Mouse (Mus musculus): Measurements from ENCODE around the gene Myrip. TPM values are rescaled to one million over a fixed set of nuclear protein-coding genes. Genes with fewer than 3 reads are reported as not detected.
"Not testable (repeated sequence)": the region's sequence is repeated elsewhere in the genome, so short reads cannot be mapped to it uniquely, and the experiment has no call there.

Myrip gene
- polyA plus RNA-seq, 1 experiment = not detected

GRCm38 (mm10) chr9:120362684-120363083, 61.4 kb downstream of the Myrip start:
- TF ChIP-seq TAL1 (IDR thresholded peaks at IDR 0.05; ENCODE audit: low read length) (no peak), GATA1 (IDR thresholded peaks at IDR 0.05; ENCODE audit: low read length) (no peak)
- no peaks in the 10 kb centered on the region for H3K36me3 ChIP-seq (ENCODE audit: control insufficient read depth)
- no peak overlapping the region for H3K4me3 ChIP-seq (replicated peaks)
- H3K9me3 ChIP-seq (ENCODE audit: control insufficient read depth, low read length) = no peaks in the 10 kb centered on the region; the same call in 1 of the 2 replicates
- H3K4me1 ChIP-seq (ENCODE audit: control insufficient read depth) = no peaks in the 10 kb centered on the region
- no peaks in the 10 kb centered on the region for H3K27me3 ChIP-seq (ENCODE audit: control insufficient read depth)

DNA sequence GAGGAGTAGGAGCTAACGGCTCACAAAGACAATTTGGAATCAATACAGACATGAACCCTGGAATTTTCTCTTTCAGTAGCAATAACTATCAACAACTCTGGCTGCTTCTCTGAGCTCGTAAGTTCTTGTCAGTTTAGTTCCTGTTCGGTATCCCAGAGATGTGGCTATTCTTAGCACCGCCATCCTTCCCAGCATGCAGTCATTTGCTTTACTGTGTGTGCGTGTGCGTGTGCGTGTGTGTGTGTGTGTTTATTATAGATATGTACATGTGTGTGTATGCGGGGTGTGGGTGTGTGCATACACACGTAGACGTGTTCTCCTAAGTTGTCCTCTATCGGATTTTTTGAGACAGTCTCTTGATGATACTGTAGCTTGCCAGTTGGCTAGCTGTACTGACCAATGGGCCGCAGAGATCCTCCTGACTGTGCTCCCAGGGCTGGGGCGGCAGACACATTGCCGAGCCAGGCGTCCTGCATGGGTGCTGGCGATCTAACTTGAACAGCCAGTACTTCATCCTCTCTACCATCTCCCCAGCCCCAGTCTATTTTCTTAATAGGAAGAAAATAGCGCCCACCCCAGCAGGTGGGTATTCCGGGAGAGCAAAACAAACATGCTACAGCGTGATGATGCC, 63.5 kb downstream of the Myrip start:
- H3K4me1 ChIP-seq (ENCODE audit: control insufficient read depth) = no peaks in the 10 kb centered on the region
- H3K36me3 ChIP-seq (ENCODE audit: control insufficient read depth) = no peaks in the 10 kb centered on the region
- no peak overlapping the region for H3K4me3 ChIP-seq (replicated peaks)
- no peaks in the 10 kb centered on the region for H3K27me3 ChIP-seq (ENCODE audit: control insufficient read depth)
- H3K9me3 ChIP-seq (ENCODE audit: control insufficient read depth, low read length) = no peaks in the 10 kb centered on the region
- TF ChIP-seq TAL1 (IDR thresholded peaks at IDR 0.05; ENCODE audit: low read length) (no peak), GATA1 (IDR thresholded peaks at IDR 0.05; ENCODE audit: low read length) (no peak)

- TF ChIP-seq TAL1 (IDR thresholded peaks at IDR 0.05; ENCODE audit: low read length) = no peak
- no peak for TF ChIP-seq GATA1 (IDR thresholded peaks at IDR 0.05; ENCODE audit: low read length)
- H3K4me1 ChIP-seq (ENCODE audit: control insufficient read depth) = no peaks in the 10 kb centered on the region
- no peaks in the 10 kb centered on the region for H3K27me3 ChIP-seq (ENCODE audit: control insufficient read depth)
Measured at GRCm38 (mm10) chr9:120367526-120367925, 66.2 kb downstream of the Myrip start.

GRCm38 (mm10) chr9:120371633-120372032, 70.3 kb downstream of the Myrip start:
- Histone ChIP-seq H3K36me3 (ENCODE audit: control insufficient read depth) (no peaks in the 10 kb centered on the region), H3K27me3 (ENCODE audit: control insufficient read depth) (no peaks in the 10 kb centered on the region), H3K4me1 (ENCODE audit: control insufficient read depth) (no peaks in the 10 kb centered on the region), H3K9me3 (ENCODE audit: control insufficient read depth, low read length) (peaks cover 3% of the 10 kb centered on the region), H3K4me3 (replicated peaks) (no peak overlapping the region)
- TF ChIP-seq TAL1 (IDR thresholded peaks at IDR 0.05; ENCODE audit: low read length) (no peak), GATA1 (IDR thresholded peaks at IDR 0.05; ENCODE audit: low read length) (no peak)

More at GRCm38 (mm10) chr9:120367526-120367925, 66.2 kb downstream of the Myrip start:
- no peaks in the 10 kb centered on the region for H3K9me3 ChIP-seq (ENCODE audit: control insufficient read depth, low read length)
- H3K36me3 ChIP-seq (ENCODE audit: control insufficient read depth) = no peaks in the 10 kb centered on the region
- H3K4me3 ChIP-seq (replicated peaks) = no peak overlapping the region

DNA sequence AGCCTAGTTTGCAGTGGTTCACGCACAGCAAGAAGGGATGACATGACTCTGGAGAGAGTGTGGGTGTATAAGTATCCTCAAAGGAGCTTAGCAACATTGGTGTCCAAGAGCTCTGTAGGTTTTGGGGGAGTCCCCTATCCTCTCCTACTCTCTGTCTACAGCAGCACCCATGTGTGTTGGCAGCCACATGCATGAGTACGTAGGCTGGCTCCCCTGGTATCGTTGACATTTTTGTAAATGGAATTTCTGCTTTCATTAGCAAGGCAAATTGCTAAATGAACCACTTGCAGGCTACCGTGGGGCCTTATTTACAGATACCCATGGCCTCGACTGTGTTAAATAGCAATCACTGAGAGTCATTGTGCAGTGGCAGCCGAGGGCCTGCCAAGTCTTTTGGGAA, 71.0 kb downstream of the Myrip start:
- Histone ChIP-seq H3K27me3 (ENCODE audit: control insufficient read depth) (no peaks in the 10 kb centered on the region), H3K4me1 (ENCODE audit: control insufficient read depth) (no peaks in the 10 kb centered on the region), H3K36me3 (ENCODE audit: control insufficient read depth) (no peaks in the 10 kb centered on the region), H3K4me3 (replicated peaks) (no peak overlapping the region), H3K9me3 (ENCODE audit: control insufficient read depth, low read length) (peaks cover 3% of the 10 kb centered on the region)
- TF ChIP-seq GATA1 (IDR thresholded peaks at IDR 0.05; ENCODE audit: low read length) = no peak
- TF ChIP-seq TAL1 (IDR thresholded peaks at IDR 0.05; ENCODE audit: low read length) = no peak

DNA sequence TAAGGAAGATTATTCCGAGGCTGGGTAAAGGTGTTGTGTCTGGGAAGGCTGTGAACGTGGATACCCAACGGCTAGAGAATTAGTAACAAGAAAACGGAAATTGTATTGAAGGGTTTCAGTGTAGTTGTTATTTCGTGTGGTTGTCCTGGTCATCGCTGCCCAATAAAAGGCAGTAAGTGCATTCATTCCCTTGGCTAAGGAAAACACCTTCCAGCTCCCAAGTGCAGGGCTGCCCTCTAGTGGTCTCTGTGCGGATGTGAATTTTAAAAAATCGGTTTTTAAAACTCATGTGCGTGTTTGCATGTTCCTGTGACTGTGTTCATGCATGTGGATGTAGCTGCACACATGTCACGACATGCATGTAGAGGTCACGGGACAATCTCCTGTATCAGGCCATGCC, 76.4 kb downstream of the Myrip start:
- no peak overlapping the region for H3K4me3 ChIP-seq (replicated peaks)
- H3K27me3 ChIP-seq (ENCODE audit: control insufficient read depth) = no peaks in the 10 kb centered on the region
- no peaks in the 10 kb centered on the region for H3K36me3 ChIP-seq (ENCODE audit: control insufficient read depth)
- H3K9me3 ChIP-seq (ENCODE audit: control insufficient read depth, low read length) = peaks cover 3% of the 10 kb centered on the region
- H3K4me1 ChIP-seq (ENCODE audit: control insufficient read depth) = no peaks in the 10 kb centered on the region
- TF ChIP-seq GATA1 (IDR thresholded peaks at IDR 0.05; ENCODE audit: low read length) = no peak
- no peak for TF ChIP-seq TAL1 (IDR thresholded peaks at IDR 0.05; ENCODE audit: low read length)

DNA sequence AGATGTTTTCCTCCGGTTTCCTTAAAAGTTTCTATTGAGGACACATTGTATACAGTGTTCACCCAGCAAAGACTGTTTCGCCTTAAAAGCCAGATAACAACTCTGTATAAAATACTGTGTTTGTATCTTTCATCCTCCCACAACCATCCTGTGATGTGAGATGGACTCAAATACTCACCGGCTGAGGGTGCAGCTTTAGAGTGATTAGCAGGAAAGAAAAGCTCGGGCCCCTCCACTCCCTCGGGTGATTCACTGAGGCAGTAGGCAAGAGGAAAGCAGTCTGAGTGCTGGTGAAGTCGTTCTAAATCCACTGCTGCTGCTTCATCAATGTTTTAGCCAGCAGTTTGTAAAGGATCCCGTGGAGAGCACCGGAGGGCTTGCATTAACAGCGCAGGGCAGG, 93.9 kb downstream of the Myrip start:
- Histone ChIP-seq H3K27me3 (ENCODE audit: control insufficient read depth) (no peaks in the 10 kb centered on the region; the same call in 1 of the 2 replicates), H3K9me3 (ENCODE audit: control insufficient read depth, low read length) (no peaks in the 10 kb centered on the region), H3K36me3 (ENCODE audit: control insufficient read depth) (no peaks in the 10 kb centered on the region), H3K4me1 (ENCODE audit: control insufficient read depth) (no peaks in the 10 kb centered on the region), H3K4me3 (replicated peaks) (no peak overlapping the region)
- TF ChIP-seq GATA1 (IDR thresholded peaks at IDR 0.05; ENCODE audit: low read length) (no peak), TAL1 (IDR thresholded peaks at IDR 0.05; ENCODE audit: low read length) (no peak)

DNA sequence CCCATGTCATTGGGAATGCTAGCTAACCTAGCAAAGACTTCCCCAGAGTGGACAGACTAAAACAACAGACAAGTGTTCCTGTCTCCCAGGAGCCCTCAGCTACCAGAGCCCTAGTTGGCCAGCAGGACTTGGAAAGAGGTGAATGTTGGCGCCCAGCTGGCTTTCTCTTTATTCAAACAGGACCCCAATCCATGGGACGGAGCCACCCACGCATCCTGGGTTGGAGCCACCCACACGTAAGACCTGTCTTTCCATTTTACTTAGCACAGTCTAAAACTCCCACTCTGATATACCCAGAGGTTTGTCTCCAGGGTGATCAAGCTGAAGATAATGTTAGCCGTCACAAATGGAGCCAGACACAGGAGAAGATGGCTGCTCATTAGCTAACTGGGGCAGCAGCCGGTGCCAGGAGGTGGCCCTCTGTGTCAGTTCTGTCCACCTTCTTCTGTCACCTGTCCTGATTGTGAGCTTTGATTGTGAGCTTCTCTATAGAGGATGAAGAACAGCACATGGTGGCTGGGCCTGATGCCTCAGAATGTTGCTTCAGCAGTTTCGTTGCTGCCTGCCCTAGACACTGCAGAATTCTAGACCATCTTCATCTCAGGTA, 95.4 kb downstream of the Myrip start:
- no peak for TF ChIP-seq TAL1 (IDR thresholded peaks at IDR 0.05; ENCODE audit: low read length)
- no peak for TF ChIP-seq GATA1 (IDR thresholded peaks at IDR 0.05; ENCODE audit: low read length)
- H3K9me3 ChIP-seq (ENCODE audit: control insufficient read depth, low read length) = no peaks in the 10 kb centered on the region
- H3K4me3 ChIP-seq (replicated peaks) = no peak overlapping the region
- H3K4me1 ChIP-seq (ENCODE audit: control insufficient read depth) = no peaks in the 10 kb centered on the region
- no peaks in the 10 kb centered on the region for H3K36me3 ChIP-seq (ENCODE audit: control insufficient read depth)
- no peaks in the 10 kb centered on the region; the same call in 1 of the 2 replicates for H3K27me3 ChIP-seq (ENCODE audit: control insufficient read depth)

DNA sequence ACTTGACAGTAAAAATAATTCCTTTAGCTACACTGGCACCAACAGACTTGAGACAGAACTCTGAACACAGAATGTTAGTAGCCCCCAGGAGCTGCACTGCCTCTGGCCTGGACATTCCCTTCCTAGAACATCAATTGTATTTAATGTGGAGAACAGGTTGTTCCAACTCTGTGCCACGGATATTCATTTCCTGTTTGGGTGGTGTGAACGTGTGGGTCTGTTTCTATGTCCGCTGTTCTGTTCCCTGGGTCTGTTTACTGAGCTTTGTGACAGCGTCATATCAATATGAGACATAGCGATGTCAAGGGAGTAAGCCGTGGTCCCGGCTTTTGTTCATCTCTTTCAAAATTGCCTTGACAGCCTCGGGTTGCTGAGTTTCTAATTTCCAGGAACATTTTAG, 97.0 kb downstream of the Myrip start:
- Histone ChIP-seq H3K4me3 (replicated peaks) (no peak overlapping the region), H3K9me3 (ENCODE audit: control insufficient read depth, low read length) (no peaks in the 10 kb centered on the region), H3K27me3 (ENCODE audit: control insufficient read depth) (no peaks in the 10 kb centered on the region; the same call in 1 of the 2 replicates), H3K4me1 (ENCODE audit: control insufficient read depth) (no peaks in the 10 kb centered on the region), H3K36me3 (ENCODE audit: control insufficient read depth) (no peaks in the 10 kb centered on the region)
- no peak for TF ChIP-seq GATA1 (IDR thresholded peaks at IDR 0.05; ENCODE audit: low read length)
- TF ChIP-seq TAL1 (IDR thresholded peaks at IDR 0.05; ENCODE audit: low read length) = no peak

- H3K36me3 ChIP-seq (ENCODE audit: control insufficient read depth); H3K9me3 ChIP-seq (ENCODE audit: control insufficient read depth, low read length); H3K4me3 ChIP-seq (replicated peaks); H3K4me1 ChIP-seq (ENCODE audit: control insufficient read depth); H3K27me3 ChIP-seq (ENCODE audit: control insufficient read depth): not testable (repeated sequence)
Measured at GRCm38 (mm10) chr9:120399537-120399936, 98.2 kb downstream of the Myrip start.

Data from erythroblast, embryonic 14.5 days (primary cell).